Mouse (Mus musculus) left cerebral cortex, adult 2 months (tissue): ENCODE measurements at regions not wholly inside any gene's neighbourhood (a gene's known extent, or its start where the extent isn't known, plus 50 kb on each side); places are given as distances from the start of the nearest gene placed in this dataset.

Experiments used
- DNase-seq, 2 experiments: peaks; one replicate each; pipeline ENCODE4 v3.0.0; 2021 to 2022; ENCODE audit warnings: low spot score in 2 of 2, mixed read lengths in 1 of 2; ENCODE audit errors: extremely low spot score in 1 of 2
- H3K27ac ChIP-seq: fragments of 200-600 bp; 2 replicates; pipeline ENCODE4 v1.8.1; 2022
- H3K4me3 ChIP-seq: fragments of 200-600 bp; 2 replicates; pipeline ENCODE4 v1.8.1; 2022
- CTCF ChIP-seq: fragments of 200-600 bp; IDR thresholded peaks from 2 replicates; pipeline ENCODE4 v1.8.1; 2022; ENCODE audit warnings: antibody characterized with exemption, mild to moderate bottlenecking, moderate library complexity
- intact Hi-C: fragments of 180-260 bp; cut with DNase I; formaldehyde crosslinking; loops from one replicate; pipeline ENCODE4 v1.15.1; 2025

GRCm38 (mm10) chr4:106142741-106143140 lies 173.3 kb upstream of the Usp24 start:
- TF ChIP-seq CTCF: no peak
- Histone ChIP-seq H3K27ac (no peak overlapping the region), H3K4me3 (no peak overlapping the region)
- intact Hi-C loops: no loop called here
- DNase-seq: no peak

- no peak overlapping the region for H3K4me3 ChIP-seq
- intact Hi-C loops: no loop called here
- TF ChIP-seq CTCF: no peak; the same call in 1 of the 2 replicates
- DNase-seq: no peak
- no peak overlapping the region for H3K27ac ChIP-seq
These were observed 171.5 kb upstream of the Usp24 start for GRCm38 (mm10) chr4:106144351-106145116.

- Histone ChIP-seq H3K4me3 (no peak overlapping the region), H3K27ac (no peak overlapping the region)
- no peak for TF ChIP-seq CTCF
- no peak for DNase-seq
- intact Hi-C loops: no loop called here
These were observed 169.0 kb upstream of the Usp24 start for GRCm38 (mm10) chr4:106146919-106147460.

GRCm38 (mm10) chr4:106148866-106149265 lies 167.1 kb upstream of the Usp24 start:
- DNase-seq: no peak
- no peak for TF ChIP-seq CTCF
- Histone ChIP-seq H3K27ac (no peak overlapping the region), H3K4me3 (no peak overlapping the region)
- intact Hi-C loops: no loop called here

GRCm38 (mm10) chr4:106149471-106150048 lies 166.5 kb upstream of the Usp24 start:
- intact Hi-C loops: no loop called here
- no peak for TF ChIP-seq CTCF
- no peak for DNase-seq
- no peak overlapping the region for H3K4me3 ChIP-seq
- no peak overlapping the region for H3K27ac ChIP-seq

GRCm38 (mm10) chr4:106150775-106151174 lies 165.2 kb upstream of the Usp24 start:
- intact Hi-C loops: no loop called here
- no peak overlapping the region for H3K27ac ChIP-seq
- DNase-seq: no peak
- TF ChIP-seq CTCF: no peak
- H3K4me3 ChIP-seq: no peak overlapping the region

- DNase-seq: no peak
- no peak overlapping the region for H3K4me3 ChIP-seq
- no peak for TF ChIP-seq CTCF
- no peak overlapping the region for H3K27ac ChIP-seq
- intact Hi-C loops: no loop called here
These were observed 158.4 kb upstream of the Usp24 start for GRCm38 (mm10) chr4:106157451-106158179.

GRCm38 (mm10) chr4:106161592-106161991 lies 154.4 kb upstream of the Usp24 start:
- Histone ChIP-seq H3K27ac (no peak overlapping the region), H3K4me3 (no peak overlapping the region)
- DNase-seq: no peak
- TF ChIP-seq CTCF: peak; percentile 33
- intact Hi-C loops: no loop called here

- Histone ChIP-seq H3K4me3 (no peak overlapping the region), H3K27ac (no peak overlapping the region)
- TF ChIP-seq CTCF: no peak
- no peak for DNase-seq
- intact Hi-C loops: no loop called here
These were observed 153.5 kb upstream of the Usp24 start for GRCm38 (mm10) chr4:106162551-106162950.

- TF ChIP-seq CTCF: no peak
- Histone ChIP-seq H3K27ac (no peak overlapping the region), H3K4me3 (no peak overlapping the region)
- DNase-seq: no peak
- intact Hi-C loops: no loop called here
These were observed 152.8 kb upstream of the Usp24 start for GRCm38 (mm10) chr4:106163220-106163619.

- intact Hi-C loops: no loop called here
- peak; percentile 33 for TF ChIP-seq CTCF
- DNase-seq: no peak
- no peak overlapping the region for H3K4me3 ChIP-seq
- no peak overlapping the region for H3K27ac ChIP-seq
These were observed 148.3 kb upstream of the Usp24 start for GRCm38 (mm10) chr4:106167716-106168115.

- no peak for DNase-seq
- no peak overlapping the region for H3K4me3 ChIP-seq
- TF ChIP-seq CTCF: no peak
- no peak overlapping the region for H3K27ac ChIP-seq
- intact Hi-C loops: no loop called here
These were observed 147.3 kb upstream of the Usp24 start for GRCm38 (mm10) chr4:106168741-106169140.
